In genomic region chr10:111600251-111600620, GRCm38 (mm10) we compare ENCODE assay signal across 10 mouse cellular contexts.
DNase-seq lines count a peak whose midpoint lies in the region; ATAC-seq lines count a peak whose summit lies in the region.
"Had no signal": no experiment of that assay in that cellular context is flagged by ENCODE, and none has a peak within 500 bp of the region (broad histone marks: within the 10 kb centered on the region; RNA-seq: fewer than 3 reads in every experiment).

No protein-coding gene starts in this region.

- no peak overlapping the region for H3K4me3 ChIP-seq in forebrain, embryonic 12.5 days (replicated peaks)
- no peak overlapping the region for H3K4me3 ChIP-seq in forebrain, embryonic 10.5 days
- H3K4me3 ChIP-seq in heart, embryonic 14.5 days (ENCODE audit: control insufficient read depth in 1 of 2, insufficient read depth in 1 of 2, low read depth in 1 of 2, low read length in 2 of 2) = no peak overlapping the region

- no peaks in the 10 kb centered on the region for H3K9me3 ChIP-seq in forebrain, embryonic 12.5 days
- H3K9me3 ChIP-seq in forebrain, embryonic 10.5 days = no peaks in the 10 kb centered on the region
- H3K9me3 ChIP-seq in heart, embryonic 14.5 days (ENCODE audit: control insufficient read depth, low read length) = no peaks in the 10 kb centered on the region

- H3K27me3 ChIP-seq in forebrain, embryonic 12.5 days = no peaks in the 10 kb centered on the region
- peaks cover 5% of the 10 kb centered on the region; the same call in 1 of the 2 replicates for H3K27me3 ChIP-seq in forebrain, embryonic 10.5 days (ENCODE audit: poor library complexity, severe bottlenecking)
- H3K27me3 ChIP-seq in heart, embryonic 14.5 days (ENCODE audit: control insufficient read depth, insufficient read depth, low read length) = no peaks in the 10 kb centered on the region; the same call in 1 of the 2 replicates

- ATAC-seq in forebrain, embryonic 12.5 days (ENCODE audit: low FRiP score) = no peak
- no peak for ATAC-seq in heart, embryonic 14.5 days (ENCODE audit: insufficient number of reproducible peaks, insufficient read depth, low FRiP score, low read depth)
- ATAC-seq: activated CD4-positive, CD25-positive, alpha-beta regulatory T cell, adult 4 months had no signal

- no peak overlapping the region for H3K9ac ChIP-seq in forebrain, embryonic 12.5 days
- no peak overlapping the region; the same call in 1 of the 2 replicates for H3K9ac ChIP-seq in heart, embryonic 14.5 days (ENCODE audit: low read length)

- peak overlapping the region; percentile 50; the same call in 1 of the 2 replicates for H3K27ac ChIP-seq in forebrain, embryonic 12.5 days
- H3K27ac ChIP-seq in forebrain, embryonic 10.5 days = no peak overlapping the region
- peak overlapping the region; percentile 39 to 53; a peak in 3 of 4 replicates for H3K27ac ChIP-seq in heart, embryonic 14.5 days (replicated peaks in 1 of 2; ENCODE audit: control insufficient read depth in 1 of 2, insufficient read depth in 1 of 2, low read depth in 2 of 2, low read length in 2 of 2)

- DNase-seq in forebrain, embryonic 10.5 days (ENCODE audit: extremely low spot score, low spot score) = no peak
- peak; percentile 4 to 17 for DNase-seq in layer of hippocampus, postnatal 14 days (ENCODE audit: low spot score in 2 of 2)
- DNase-seq in layer of hippocampus, adult 18-20 months (ENCODE audit: low spot score in 2 of 2) = no peak
- peak; percentile 50 for DNase-seq in lung, postnatal 36 days
- no peak for DNase-seq in yolk sac, embryonic 10.5 days (ENCODE audit: low spot score)
- no peak for DNase-seq in T-cell, adult 2 months (ENCODE audit: low spot score)
- DNase-seq: B cell, adult 2 months had no signal

- 77% methylated on average over 2 of the region's 2 CpGs for WGBS in forebrain, embryonic 12.5 days
- WGBS in forebrain, embryonic 10.5 days = 84% methylated on average over 2 of the region's 2 CpGs
- WGBS in heart, embryonic 14.5 days = 29% methylated on average over 2 of the region's 2 CpGs

- no peak overlapping the region for H3K4me2 ChIP-seq in forebrain, embryonic 12.5 days
- peak overlapping the region; percentile 6; the same call in 1 of the 2 replicates for H3K4me2 ChIP-seq in heart, embryonic 14.5 days (ENCODE audit: low read length)

- H3K4me1 ChIP-seq in forebrain, embryonic 12.5 days = peaks cover 16% of the 10 kb centered on the region
- H3K4me1 ChIP-seq in forebrain, embryonic 10.5 days = peaks cover 27% of the 10 kb centered on the region
- H3K4me1 ChIP-seq in heart, embryonic 14.5 days (ENCODE audit: control insufficient read depth in 2 of 2, insufficient read depth in 2 of 2, low read length in 2 of 2) = peaks cover 23 to 36% of the 10 kb centered on the region in 2 experiments

- H3K36me3 ChIP-seq in forebrain, embryonic 12.5 days (replicated peaks) = no peaks in the 10 kb centered on the region
- no peaks in the 10 kb centered on the region for H3K36me3 ChIP-seq in forebrain, embryonic 10.5 days (replicated peaks)
- H3K36me3 ChIP-seq in heart, embryonic 14.5 days (ENCODE audit: control insufficient read depth, insufficient read depth, low read length) = no peaks in the 10 kb centered on the region

Comparison
In these comparisons a context has a peak if more than half of its experiments do, and no peak if none do; other contexts are left out.
1. DNase-seq: peak in layer of hippocampus, postnatal 14 days (2 of 2) and lung, postnatal 36 days (single experiment); none in forebrain, embryonic 10.5 days (single experiment), layer of hippocampus, adult 18-20 months (0 of 2), yolk sac, embryonic 10.5 days (single experiment) and T-cell, adult 2 months (single experiment).